Mouse (Mus musculus) gastrocnemius, postnatal 36 days (tissue): Measurements from ENCODE around the gene Olfr746. TPM values are rescaled to one million over a fixed set of nuclear protein-coding genes. Genes with fewer than 3 reads are reported as not detected.

Experiments
- DNase-seq, 2 experiments: peaks; one replicate each; pipeline ENCODE4 v3.0.0; 2022
- intact Hi-C: fragments of 180-260 bp; cut with DNase I; formaldehyde crosslinking; loops from one replicate; pipeline ENCODE4 v1.15.1; 2025
- long read RNA-seq, 2 experiments: library from polyadenylated mRNA; stranded (forward); transcript quantifications; one replicate each; pipeline ENCODE4 v2.0.0; 2021
- total RNA-seq, 2 experiments: library from RNA; stranded (reverse); gene quantifications; 2 replicates each; pipeline ENCODE4 v1.2.3; 2021

The Olfr746 gene
- not detected for total RNA-seq
- long read RNA-seq, experiment 1 = 0 reads
- long read RNA-seq, experiment 2 = 0 reads

DNA sequence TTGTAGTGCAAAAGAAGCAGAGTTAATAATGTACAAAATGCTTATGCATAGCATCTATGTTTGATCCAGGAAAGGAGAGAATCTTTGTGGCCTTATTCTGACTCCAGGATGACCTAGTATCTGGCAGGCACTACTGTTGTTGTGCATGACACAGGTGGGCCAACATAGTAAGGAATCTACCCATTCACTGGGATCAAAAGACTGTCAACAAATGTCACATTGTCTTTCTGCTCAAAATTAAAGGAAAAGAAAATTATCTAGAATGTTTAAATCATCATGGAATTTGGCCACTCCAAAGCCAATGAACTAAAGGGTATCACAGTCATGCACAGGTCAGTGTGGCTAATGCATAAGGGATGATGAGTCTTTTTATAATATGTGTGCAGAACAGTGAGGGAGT, at the start of gene Olfr746:
Gene Olfr746 (plus strand): TSS at position 301 of the 400 bp plus-strand sequence.
- no peak for DNase-seq
- intact Hi-C loops = no loop called here

DNA sequence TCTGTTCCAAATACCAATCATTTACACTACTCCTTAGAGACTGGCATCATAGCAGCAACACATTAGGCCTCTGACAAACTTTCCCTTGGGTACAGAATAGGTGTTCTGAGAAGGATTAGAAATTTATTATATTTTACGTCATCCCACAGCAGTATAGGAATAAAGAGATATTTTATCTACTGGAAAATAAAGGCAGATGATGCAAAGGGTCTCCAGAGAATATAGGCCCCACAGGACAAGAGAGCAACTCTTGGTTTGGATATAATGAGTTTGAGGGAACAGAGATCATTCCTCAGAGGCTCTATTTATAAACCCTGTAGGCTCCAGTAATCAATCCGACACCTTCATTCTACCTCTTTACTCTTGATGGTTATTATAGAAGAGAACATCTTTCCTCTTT, 32.3 kb upstream of the Olfr746 start, which contains the start of gene Olfr744:
Gene Olfr744 (plus strand): TSS at position 301 of the 400 bp plus-strand sequence.
- intact Hi-C loops = no loop called here
- DNase-seq = no peak

DNA sequence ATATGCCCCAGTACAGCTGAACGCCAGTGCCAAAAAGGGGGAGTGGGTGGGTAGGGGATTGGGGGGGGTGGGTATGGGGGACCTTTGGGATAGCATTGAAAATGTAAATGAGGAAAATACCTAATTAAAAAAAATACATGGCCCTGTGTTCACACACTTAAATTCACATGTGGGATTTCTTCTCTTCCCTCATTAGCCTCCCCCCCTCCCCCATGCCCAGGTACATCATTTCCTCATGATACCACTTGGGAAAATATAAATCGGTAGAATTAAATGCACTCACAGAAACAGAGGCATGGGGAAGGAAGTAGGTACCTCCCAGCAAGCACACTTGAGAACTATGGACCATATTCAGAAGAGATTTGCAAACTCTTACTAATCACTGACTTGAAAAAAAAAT, 7.8 kb upstream of the Olfr746 start, which contains the start of gene Olfr745:
Gene Olfr745 (plus strand): TSS at position 301 of the 400 bp plus-strand sequence.
- DNase-seq = no peak
- intact Hi-C loops = no loop called here

DNA sequence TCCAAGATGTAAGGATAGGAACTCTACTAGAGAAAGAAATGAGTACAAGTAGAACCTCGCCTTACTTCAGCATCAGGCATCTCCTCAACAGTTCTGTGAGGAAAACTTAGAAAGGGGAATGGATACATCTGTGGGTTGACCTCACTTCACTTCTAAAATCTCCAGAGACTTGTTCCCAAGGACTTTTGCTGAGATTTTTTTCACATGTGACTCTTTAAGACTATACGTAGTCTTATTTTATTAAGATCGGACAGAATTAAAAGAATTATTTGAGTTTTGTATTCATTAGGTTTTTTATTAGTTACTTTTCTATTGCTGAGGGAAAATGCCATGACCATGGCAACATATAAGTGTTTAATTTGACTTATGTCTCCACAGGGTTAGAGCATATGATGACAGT, 46.2 kb downstream of the Olfr746 start, which contains the start of gene Olfr747:
Gene Olfr747 (minus strand): TSS at position 101 of the 400 bp plus-strand sequence.
- intact Hi-C loops = no loop called here
- DNase-seq = no peak

Other genes starting within 250 kb of the Olfr746 start
- not detected for gene Olfr738, start 239.5 kb upstream of the Olfr746 start, total RNA-seq
- gene Olfr739, start 228.5 kb upstream of the Olfr746 start, total RNA-seq = not detected
- not detected for gene Olfr740, start 201.5 kb upstream of the Olfr746 start, total RNA-seq
- not detected for gene Olfr741, start 174.3 kb upstream of the Olfr746 start, total RNA-seq
- not detected for gene Olfr742, start 143.5 kb upstream of the Olfr746 start, total RNA-seq
- not detected for gene Olfr743, start 125.2 kb upstream of the Olfr746 start, total RNA-seq
- not detected for gene Olfr744, start 32.2 kb upstream of the Olfr746 start, total RNA-seq
- not detected for gene Olfr745, start 7.7 kb upstream of the Olfr746 start, total RNA-seq
- gene Olfr747, start 46.1 kb downstream of the Olfr746 start, total RNA-seq = not detected
- not detected for gene Olfr748, start 60.3 kb downstream of the Olfr746 start, total RNA-seq
- gene Olfr749, start 98.0 kb downstream of the Olfr746 start, total RNA-seq = not detected
- 1 to 10 TPM; 5.8 to 7.1 TPM for gene Ttc5, start 138.4 kb downstream of the Olfr746 start, total RNA-seq
- under 1 TPM in 1 of 2 experiments, not detected in 1; 0.86 TPM for gene Ccnb1ip1, start 160.6 kb downstream of the Olfr746 start, total RNA-seq
- gene Parp2, start 160.8 kb downstream of the Olfr746 start, total RNA-seq = 10 to 100 TPM in 1 of 2 experiments, 1 to 10 TPM in 1; 8.0 to 10.2 TPM
- 1 to 10 TPM; 6.6 to 8.8 TPM for gene Tep1, start 223.5 kb downstream of the Olfr746 start, total RNA-seq